7 mouse cellular contexts compared by ENCODE assay signal in the genomic region with DNA sequence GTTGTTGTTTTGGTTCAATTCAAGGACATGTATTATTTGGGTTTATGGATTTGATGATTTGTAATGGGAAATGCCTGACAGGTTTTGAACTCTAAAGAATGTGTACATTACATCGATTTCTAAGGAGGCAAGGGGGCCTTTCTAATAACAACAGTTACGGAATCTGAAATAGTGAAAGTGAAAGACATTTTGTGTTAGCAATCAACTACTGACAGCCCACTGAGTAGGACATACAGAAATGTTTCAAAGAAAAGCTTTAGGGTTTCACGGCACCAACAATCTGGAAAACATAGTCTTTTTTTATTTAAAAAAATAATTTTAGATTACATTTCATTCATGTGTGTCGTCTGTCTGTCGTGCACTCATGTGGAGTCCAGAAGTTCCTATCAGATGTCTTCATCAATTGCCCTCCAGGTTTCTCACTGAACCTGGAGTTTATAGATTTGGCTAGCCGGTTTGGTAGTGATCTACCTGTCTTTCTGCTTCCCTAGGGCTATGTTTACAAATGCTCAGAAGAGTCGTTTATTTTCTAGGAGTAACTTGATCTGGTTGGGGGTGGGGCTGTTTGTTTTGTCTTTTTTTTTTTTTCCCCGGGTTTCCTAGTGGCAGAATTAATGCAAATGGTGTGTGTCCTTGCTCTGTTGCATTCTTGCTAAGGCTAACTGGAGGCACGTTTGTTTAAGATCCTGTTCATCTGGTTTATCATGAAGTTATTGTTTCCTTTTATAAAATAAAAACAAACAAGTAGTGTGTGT. TPM values are rescaled to one million over a fixed set of nuclear protein-coding genes. Genes with fewer than 3 reads are reported as not detected.
DNase-seq lines count a peak whose midpoint lies in the region; ATAC-seq and TF ChIP-seq lines count a peak whose summit lies in the region.

No protein-coding gene starts in this region.

- no peak overlapping the region for H3K9ac ChIP-seq in forebrain, postnatal 0 days
- H3K9ac ChIP-seq in limb, embryonic 12.5 days (replicated peaks): no peak overlapping the region

- TF ChIP-seq CTCF in forebrain, postnatal 0 days (IDR thresholded peaks at IDR 0.05; ENCODE audit: low read depth): no peak

- no peaks in the 10 kb centered on the region for H3K27me3 ChIP-seq in forebrain, postnatal 0 days (ENCODE audit: insufficient read depth, low read length)
- no peaks in the 10 kb centered on the region for H3K27me3 ChIP-seq in limb, embryonic 12.5 days
- no peaks in the 10 kb centered on the region for H3K27me3 ChIP-seq in splenic B cell, adult 2 months (ENCODE audit: control insufficient read depth, insufficient read depth, low read length, poor library complexity, severe bottlenecking)

- no peak for ATAC-seq in forebrain, postnatal 0 days
- ATAC-seq in limb, embryonic 12.5 days (ENCODE audit: insufficient number of reproducible peaks, insufficient read depth, low FRiP score, low TSS enrichment, low read depth): no peak

- peak; percentile 16 for DNase-seq in 3T3-L1 (ENCODE audit: low read depth, low spot score)
- DNase-seq in B cell, adult 2 months: peak; percentile 21 to 26
- peak; percentile 8 for DNase-seq in forebrain, postnatal 0 days
- peak; percentile 25 for DNase-seq in splenic B cell, adult 2 months (ENCODE audit: low read depth, low spot score)
- no peak for DNase-seq in adrenal gland, postnatal 14 days
- DNase-seq in left cerebral cortex, adult 18-20 months (ENCODE audit: low spot score in 2 of 2): no peak

- H3K36me3 ChIP-seq in forebrain, postnatal 0 days (ENCODE audit: insufficient read depth): no peaks in the 10 kb centered on the region
- H3K36me3 ChIP-seq in limb, embryonic 12.5 days: peaks cover 4% of the 10 kb centered on the region; the same call in 1 of the 2 replicates
- H3K36me3 ChIP-seq in splenic B cell, adult 2 months (ENCODE audit: control insufficient read depth, insufficient read depth, low read length, poor library complexity, severe bottlenecking): no peaks in the 10 kb centered on the region

- H3K4me2 ChIP-seq in forebrain, postnatal 0 days (ENCODE audit: low read depth): peak overlapping the region; percentile 91
- H3K4me2 ChIP-seq in limb, embryonic 12.5 days: peak overlapping the region; percentile 73

- no peaks in the 10 kb centered on the region for H3K4me1 ChIP-seq in forebrain, postnatal 0 days (ENCODE audit: insufficient read depth)
- peaks cover 11% of the 10 kb centered on the region for H3K4me1 ChIP-seq in limb, embryonic 12.5 days (replicated peaks)

- peak overlapping the region; percentile 74 for H3K4me3 ChIP-seq in forebrain, postnatal 0 days (ENCODE audit: low read depth, low read length)
- peak overlapping the region; percentile 91 for H3K4me3 ChIP-seq in limb, embryonic 12.5 days (replicated peaks)

- 20% methylated on average over 9 of the region's 9 CpGs for WGBS in forebrain, postnatal 0 days
- whole genome bisulfite sequencing in limb, embryonic 12.5 days: 8% methylated on average over 9 of the region's 9 CpGs

- H3K27ac ChIP-seq in forebrain, postnatal 0 days (ENCODE audit: low read depth, low read length): no peak overlapping the region
- H3K27ac ChIP-seq in limb, embryonic 12.5 days: no peak overlapping the region

- peaks cover 4% of the 10 kb centered on the region; the same call in 1 of the 2 replicates for H3K9me3 ChIP-seq in forebrain, postnatal 0 days (ENCODE audit: low read length)
- no peaks in the 10 kb centered on the region for H3K9me3 ChIP-seq in limb, embryonic 12.5 days

RNA-seq across cellular contexts. Expression of gene Acadl, which starts 0.8 kb away (rescaled TPM):
- 8.6 and 9.8 TPM in 2 replicates for total RNA-seq in forebrain, postnatal 0 days (2014; rRNA removed)
- 44.9 and 57.3 TPM in 2 replicates for polyA plus RNA-seq in forebrain, postnatal 0 days (2015; fragmentation: Nextera tagmentation; extraction: Ambion mirVana)
- polyA plus RNA-seq in limb, embryonic 12.5 days (2016; fragmentation: Nextera tagmentation; extraction: Ambion mirVana): 66.1 and 67.8 TPM in 2 replicates
- total RNA-seq in adrenal gland, postnatal 14 days (2021): 1,251 and 1,324 TPM in 2 replicates
- 10 to 100 TPM; 29.9 to 31.4 TPM for total RNA-seq in left cerebral cortex, adult 18-20 months (2021)

RNA-seq across cellular contexts. Expression of gene Kansl1l, which starts 46.6 kb away (rescaled TPM):
- total RNA-seq in forebrain, postnatal 0 days (2014; rRNA removed): 29.9 and 35.2 TPM in 2 replicates
- 4.6 and 7.4 TPM in 2 replicates for polyA plus RNA-seq in forebrain, postnatal 0 days (2015; fragmentation: Nextera tagmentation; extraction: Ambion mirVana)
- 27.9 and 30.3 TPM in 2 replicates for polyA plus RNA-seq in limb, embryonic 12.5 days (2016; fragmentation: Nextera tagmentation; extraction: Ambion mirVana)
- total RNA-seq in adrenal gland, postnatal 14 days (2021): 21.1 and 21.9 TPM in 2 replicates
- 10 to 100 TPM; 17.6 to 18.1 TPM for total RNA-seq in left cerebral cortex, adult 18-20 months (2021)

Comparison
In these comparisons a context has a peak if more than half of its experiments do, and no peak if none do; other contexts are left out.
1. DNase-seq: peak in 3T3-L1 (single experiment), B cell, adult 2 months (2 of 2), forebrain, postnatal 0 days (single experiment) and splenic B cell, adult 2 months (single experiment); none in adrenal gland, postnatal 14 days (single experiment) and left cerebral cortex, adult 18-20 months (0 of 2).
2. RNA of gene Acadl, which starts 0.8 kb away (total RNA-seq): 1,251 to 1,324 TPM in adrenal gland, postnatal 14 days; 29.9 to 31.4 TPM in left cerebral cortex, adult 18-20 months and 8.6 to 9.8 TPM in forebrain, postnatal 0 days; every median in the first group is over 10 times any median in the second.